Mouse (Mus musculus) bone marrow macrophage, adult 2 months (primary cell): Measurements from ENCODE around the gene Sdccag8.

Experiments used
- CTCF ChIP-seq: IDR thresholded peaks from 2 replicates; pipeline ENCODE4 v1.5.1; 2012; ENCODE audit warnings: low read depth, mild to moderate bottlenecking, low read length, moderate library complexity
- POLR2A ChIP-seq: IDR thresholded peaks from 2 replicates; pipeline ENCODE4 v1.6.1; 2012; ENCODE audit warnings: mild to moderate bottlenecking, low read depth, low read length, borderline replicate concordance

DNA sequence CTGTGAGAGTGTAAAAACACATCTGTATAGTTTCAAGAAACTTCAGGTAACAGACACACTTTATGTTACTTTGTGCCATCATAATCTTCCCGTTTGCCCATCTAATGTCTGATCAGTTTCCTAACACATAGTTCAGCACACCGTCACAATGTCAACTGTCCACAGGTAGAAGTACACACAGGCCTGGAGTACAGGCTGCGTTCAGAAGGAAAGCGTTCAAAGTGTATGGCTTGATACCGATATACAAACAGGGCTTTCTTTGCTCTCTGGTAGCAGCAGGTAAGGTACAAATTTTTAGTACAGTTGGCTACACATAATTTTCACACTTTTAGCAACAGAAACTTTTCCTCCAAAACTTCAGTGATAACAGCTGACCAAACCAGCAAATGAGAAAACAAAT lies 205.2 kb downstream of the Sdccag8 start:
- TF ChIP-seq CTCF = no peak
- no peak for TF ChIP-seq POLR2A
